Mouse (Mus musculus) olfactory bulb, adult 2 months (tissue): ENCODE data around the gene Mvb12b.

Experiments used
- CTCF ChIP-seq: fragments of 200-500 bp; IDR thresholded peaks from 2 replicates; pipeline ENCODE4 v1.5.1; 2012; ENCODE audit warnings: low read depth, mild to moderate bottlenecking, low read length, moderate library complexity; ENCODE audit not compliant: insufficient read depth
- POLR2A ChIP-seq: fragments of 200-500 bp; IDR thresholded peaks from 2 replicates; pipeline ENCODE4 v1.6.1; 2012; ENCODE audit warnings: mild to moderate bottlenecking, low read depth, low read length, moderate library complexity; ENCODE audit not compliant: insufficient read depth

DNA sequence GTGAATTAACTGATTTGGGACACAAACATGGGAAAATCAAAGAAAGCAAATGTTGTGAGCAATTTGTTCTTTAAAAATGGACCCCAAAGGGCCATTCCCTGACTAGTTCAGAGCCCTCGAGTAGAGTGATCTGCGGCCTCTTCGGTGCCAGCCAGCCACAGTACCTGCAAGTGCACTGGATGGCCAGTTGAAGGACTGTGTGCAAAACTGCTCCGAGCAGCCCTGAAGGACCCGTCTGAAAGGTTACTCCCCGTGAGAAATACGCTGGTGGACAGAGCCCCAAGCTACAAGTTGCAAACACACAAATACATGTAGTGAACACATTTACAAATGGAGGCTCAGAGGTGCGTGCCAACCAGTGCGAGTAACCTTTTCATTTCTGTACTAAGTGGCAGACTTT lies 98.0 kb downstream of the Mvb12b start:
- TF ChIP-seq CTCF (no peak), POLR2A (no peak)
